Mouse (Mus musculus) C2C12 (cell line): ENCODE results near the gene Slc9b2.

Experiments used
- CTCF ChIP-seq: IDR thresholded peaks from one replicate; pipeline ENCODE4 v1.5.1; 2011; ENCODE audit not compliant: control insufficient read depth, insufficient read depth, insufficient read length
- USF1 ChIP-seq: IDR thresholded peaks from one replicate; pipeline ENCODE4 v1.6.1; 2011; ENCODE audit warnings: low read depth, mild to moderate bottlenecking, control low read depth, moderate library complexity

GRCm38 (mm10) chr3:135327176-135327575 lies 19.7 kb downstream of the Slc9b2 start:
- TF ChIP-seq CTCF, result no peak
- no peak for TF ChIP-seq USF1
